Mouse (Mus musculus) heart, postnatal 0 days (tissue): ENCODE measurements around the gene Polr1a. TPM values are rescaled to one million over a fixed set of nuclear protein-coding genes. Genes with fewer than 3 reads are reported as not detected.

Experiments
- ATAC-seq: fragments of 200-750 bp; cut with Nextera tagmentation; 2 replicates; pipeline ENCODE4 v1.8.0; 2017; ENCODE audit warnings: low read depth, moderate number of reproducible peaks, moderate library complexity; ENCODE audit not compliant: insufficient read depth
- DNase-seq: peaks from one replicate; pipeline ENCODE4 v3.0.0-alpha.2; 2016; ENCODE audit warnings: low spot score
- H3K27ac ChIP-seq: fragments of 300-500 bp; sonication (generic); 2 replicates; pipeline ENCODE4 v1.5.1; 2014; ENCODE audit warnings: low read depth, mild to moderate bottlenecking
- H3K27me3 ChIP-seq: fragments of 300-500 bp; sonication (generic); 2 replicates; pipeline ENCODE4 v1.6.1; 2014; ENCODE audit warnings: low read length, mixed read lengths; ENCODE audit not compliant: control insufficient read depth, insufficient read depth
- H3K36me3 ChIP-seq: fragments of 300-500 bp; sonication (generic); replicated peaks from 2 replicates; pipeline ENCODE4 v1.6.1; 2014; ENCODE audit warnings: low read length, mixed read lengths; ENCODE audit not compliant: control insufficient read depth, insufficient read depth
- H3K4me1 ChIP-seq: fragments of 300-500 bp; sonication (generic); 2 replicates; pipeline ENCODE4 v1.6.1; 2014; ENCODE audit warnings: antibody characterized with exemption; ENCODE audit not compliant: control insufficient read depth, insufficient read depth
- H3K4me2 ChIP-seq: fragments of 300-500 bp; sonication (generic); 2 replicates; pipeline ENCODE4 v1.6.1; 2014; ENCODE audit warnings: low read depth, mild to moderate bottlenecking, low read length, moderate library complexity
- H3K4me3 ChIP-seq: fragments of 300-500 bp; sonication (generic); 2 replicates; pipeline ENCODE4 v1.5.1; 2014; ENCODE audit warnings: low read depth, low read length
- H3K9ac ChIP-seq: fragments of 300-500 bp; sonication (generic); replicated peaks from 2 replicates; pipeline ENCODE4 v1.6.1; 2014; ENCODE audit warnings: low read depth, low read length, mixed read lengths
- H3K9me3 ChIP-seq: fragments of 300-500 bp; sonication (generic); replicated peaks from 2 replicates; pipeline ENCODE4 v1.6.1; 2016; ENCODE audit warnings: low read length; ENCODE audit not compliant: control insufficient read depth
- CTCF ChIP-seq: IDR thresholded peaks from 2 replicates; pipeline ENCODE4 v1.5.1; 2016; ENCODE audit warnings: antibody characterized with exemption, control low read depth, low read depth
- EP300 ChIP-seq: IDR thresholded peaks from 2 replicates; pipeline ENCODE4 v1.6.1; 2016; ENCODE audit warnings: antibody characterized with exemption, low read depth
- WGBS: fragments of 180-500 bp; shearing (Covaris S2); extraction: QIAGEN DNeasy Blood & Tissue Kit; methylation state at CpG from one replicate; pipeline ENCODE4 v1.1.7; 2014; 5-methylcytosine and 5-hydroxymethylcytosine counted together
- polyA plus RNA-seq: library from polyadenylated mRNA; unstranded; fragments of >200 nt; fragmentation: Nextera tagmentation; extraction: Ambion mirVana; gene quantifications from 2 replicates; pipeline ENCODE4 v1.2.1, GENCODE M21; 2015
- total RNA-seq: library from RNA; depleted of rRNA; stranded (reverse); fragments of >200 nt; gene quantifications from 2 replicates; pipeline ENCODE4 v1.2.3, GENCODE M21; 2014; ENCODE audit warnings: low replicate concordance

The Polr1a gene
- total and polyA plus RNA-seq, 2 experiments from 2014 or later: 17.8 to 32.0 TPM

- no peaks in the 10 kb centered on the region for H3K36me3 ChIP-seq
- no peak for ATAC-seq
- TF ChIP-seq CTCF (no peak), EP300 (no peak)
- H3K9me3 ChIP-seq: 0 out of 2 replicates have a peak, but pooled peaks cover 4% of the 10 kb centered on the region
- no peak overlapping the region for H3K4me2 ChIP-seq
- no peak overlapping the region for H3K9ac ChIP-seq
- no peak for DNase-seq
- H3K27ac ChIP-seq: no peak overlapping the region
- no peaks in the 10 kb centered on the region for H3K27me3 ChIP-seq
- no peak overlapping the region for H3K4me3 ChIP-seq
- 49% methylated on average over 3 of the region's 3 CpGs for WGBS
- no peaks in the 10 kb centered on the region for H3K4me1 ChIP-seq
Measured at GRCm38 (mm10) chr6:72007411-72008212, 98.8 kb downstream of the Polr1a start.

- H3K4me1 ChIP-seq: no peaks in the 10 kb centered on the region
Measured at GRCm38 (mm10) chr6:72008213-72008655, 99.4 kb downstream of the Polr1a start.

GRCm38 (mm10) chr6:72009454-72009853, 100.6 kb downstream of the Polr1a start:
- WGBS: 79% methylated on average over 1 of the region's 1 CpGs
- no peak for ATAC-seq

More at GRCm38 (mm10) chr6:72008213-72008655, 99.4 kb downstream of the Polr1a start:
- no peaks in the 10 kb centered on the region for H3K27me3 ChIP-seq
- H3K36me3 ChIP-seq: no peaks in the 10 kb centered on the region
- WGBS: 90% methylated on average over 4 of the region's 4 CpGs
- DNase-seq (no peak), ATAC-seq (no peak)
- no peak for TF ChIP-seq EP300
- no peak for TF ChIP-seq CTCF
- H3K4me3 ChIP-seq: no peak overlapping the region
- 0 out of 2 replicates have a peak, but pooled peaks cover 4% of the 10 kb centered on the region for H3K9me3 ChIP-seq
- no peak overlapping the region for H3K9ac ChIP-seq
- H3K4me2 ChIP-seq: no peak overlapping the region
- H3K27ac ChIP-seq: no peak overlapping the region

DNA sequence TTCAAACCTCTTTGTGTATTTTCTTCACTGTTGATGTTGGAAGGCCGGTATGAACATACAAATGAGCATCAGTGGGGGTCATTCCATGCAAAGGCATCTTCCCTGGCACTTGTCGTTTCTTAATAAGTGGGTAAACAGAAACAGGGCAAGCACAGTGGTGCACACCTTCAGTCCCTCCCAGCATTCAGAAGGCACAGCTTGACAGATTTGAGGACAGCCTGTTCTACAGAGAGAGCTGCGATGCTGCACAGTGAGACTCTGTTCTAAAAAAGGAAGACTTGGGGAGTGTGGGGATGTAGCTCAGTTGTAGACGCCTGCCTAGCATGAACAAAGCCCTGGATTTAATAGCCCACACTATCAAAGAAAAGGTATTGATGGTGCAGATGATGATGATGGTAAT, 105.2 kb downstream of the Polr1a start:
- TF ChIP-seq EP300 (no peak), CTCF (no peak)
- WGBS: 65% methylated on average over 4 of the region's 4 CpGs

More at GRCm38 (mm10) chr6:72009454-72009853, 100.6 kb downstream of the Polr1a start:
- Histone ChIP-seq H3K4me2 (no peak overlapping the region), H3K36me3 (no peaks in the 10 kb centered on the region), H3K27ac (no peak overlapping the region), H3K4me1 (no peaks in the 10 kb centered on the region), H3K9me3 (0 out of 2 replicates have a peak, but pooled peaks cover 4% of the 10 kb centered on the region), H3K9ac (no peak overlapping the region), H3K27me3 (no peaks in the 10 kb centered on the region), H3K4me3 (no peak overlapping the region)
- TF ChIP-seq EP300 (no peak), CTCF (no peak)
- DNase-seq: no peak

GRCm38 (mm10) chr6:72018052-72018451, 109.2 kb downstream of the Polr1a start:
- no peak overlapping the region for H3K27ac ChIP-seq
- no peak overlapping the region for H3K4me2 ChIP-seq
- DNase-seq (no peak), ATAC-seq (no peak)
- 66% methylated on average over 6 of the region's 6 CpGs for WGBS
- no peaks in the 10 kb centered on the region for H3K27me3 ChIP-seq
- no peaks in the 10 kb centered on the region for H3K4me1 ChIP-seq
- TF ChIP-seq EP300 (no peak), CTCF (no peak)
- no peaks in the 10 kb centered on the region for H3K36me3 ChIP-seq
- H3K9ac ChIP-seq: no peak overlapping the region
- H3K4me3 ChIP-seq: no peak overlapping the region
- no peaks in the 10 kb centered on the region for H3K9me3 ChIP-seq

More for the DNA sequence above, 105.2 kb downstream of the Polr1a start:
- DNase-seq (no peak), ATAC-seq (no peak)
- Histone ChIP-seq H3K27me3 (no peaks in the 10 kb centered on the region), H3K36me3 (no peaks in the 10 kb centered on the region), H3K27ac (no peak overlapping the region), H3K4me3 (no peak overlapping the region), H3K4me1 (no peaks in the 10 kb centered on the region), H3K4me2 (no peak overlapping the region), H3K9me3 (no peaks in the 10 kb centered on the region), H3K9ac (no peak overlapping the region)
